In genomic region chr11:87859273-87859672, GRCm38 (mm10) we compare ENCODE assay signal across 49 mouse cellular contexts. TPM values are rescaled to one million over a fixed set of nuclear protein-coding genes. Genes with fewer than 3 reads are reported as not detected.
"Had no signal": no experiment of that assay in that cellular context is flagged by ENCODE, and none has a peak within 500 bp of the region (broad histone marks: within the 10 kb centered on the region; RNA-seq: fewer than 3 reads in every experiment).

No protein-coding gene starts in this region.

- H3K4me3 ChIP-seq: heart, embryonic 10.5 days; heart, embryonic 13.5 days; hindbrain, embryonic 10.5 days; hindbrain, embryonic 12.5 days; hindbrain, embryonic 13.5 days; hindbrain, embryonic 15.5 days; intestine, embryonic 15.5 days; kidney, embryonic 15.5 days; layer of hippocampus, adult 2 months; left cerebral cortex, adult 2 months had no signal

- ATAC-seq: hindbrain, embryonic 16.5 days; hindbrain, postnatal 0 days; inflammation-experienced regulatory T-cells, adult 6 months; intestine, embryonic 15.5 days; intestine, embryonic 16.5 days; intestine, postnatal 0 days had no signal

- H3K27ac ChIP-seq: heart, embryonic 10.5 days; heart, embryonic 13.5 days; hindbrain, embryonic 10.5 days; hindbrain, embryonic 12.5 days; hindbrain, embryonic 13.5 days; hindbrain, embryonic 14.5 days; hindbrain, embryonic 15.5 days; hindbrain, postnatal 0 days; intestine, embryonic 15.5 days; kidney, embryonic 15.5 days; kidney, postnatal 0 days; layer of hippocampus, adult 2 months; left cerebral cortex, adult 2 months had no signal

- H3K9me3 ChIP-seq: heart, embryonic 10.5 days; heart, embryonic 13.5 days; hindbrain, embryonic 10.5 days; hindbrain, embryonic 12.5 days; hindbrain, embryonic 13.5 days; hindbrain, embryonic 15.5 days; intestine, embryonic 15.5 days; kidney, embryonic 15.5 days had no signal

- H3K4me1 ChIP-seq: hindbrain, embryonic 12.5 days; hindbrain, embryonic 13.5 days; hindbrain, embryonic 15.5 days; intestine, embryonic 15.5 days; kidney, embryonic 15.5 days had no signal

- H3K27me3 ChIP-seq: heart, embryonic 13.5 days; hindbrain, embryonic 12.5 days; hindbrain, embryonic 13.5 days; hindbrain, embryonic 15.5 days; intestine, embryonic 15.5 days; kidney, embryonic 15.5 days had no signal

- H3K9ac ChIP-seq: heart, embryonic 13.5 days; hindbrain, embryonic 12.5 days; hindbrain, embryonic 13.5 days; hindbrain, embryonic 14.5 days; hindbrain, embryonic 15.5 days; intestine, embryonic 15.5 days; kidney, embryonic 15.5 days had no signal

- DNase-seq: heart, postnatal 14 days; kidney, adult 11 months; kidney, adult 18-20 months; kidney, adult 2 months; kidney, adult 8-10 months; kidney, adult 9 months; kidney, postnatal 10 days; kidney, postnatal 14 days; kidney, postnatal 25 days; kidney, postnatal 36 days; kidney, postnatal 4 days; layer of hippocampus, adult 9-11 months; layer of hippocampus, postnatal 36 days had no signal

- H3K4me2 ChIP-seq: heart, embryonic 11.5 days; heart, embryonic 13.5 days; hindbrain, embryonic 12.5 days; hindbrain, embryonic 13.5 days; hindbrain, embryonic 14.5 days; hindbrain, embryonic 15.5 days; intestine, embryonic 15.5 days; kidney, embryonic 15.5 days had no signal

RNA-seq across cellular contexts. Expression of gene Epx, which starts 16.1 kb away (rescaled TPM):
- total RNA-seq: heart, adult 8-10 months; heart, postnatal 10 days; heart, postnatal 14 days; heart, postnatal 25 days; layer of hippocampus, adult 2 months; layer of hippocampus, postnatal 36 days; left cerebral cortex, adult 18-20 months had no signal
- polyA plus RNA-seq: heart, embryonic 11.5 days; hindbrain, embryonic 10.5 days; hindbrain, embryonic 11.5 days; hindbrain, embryonic 13.5 days; hindbrain, embryonic 14.5 days; inflammation-experienced regulatory T-cells, adult 6 months; intestine, postnatal 0 days; kidney, adult 2 months had no signal

RNA-seq across cellular contexts. Expression of gene Lpo, which starts 31.2 kb away (rescaled TPM):
- total RNA-seq: heart, adult 8-10 months; heart, postnatal 10 days; heart, postnatal 25 days; hematopoietic stem cell, adult 5-6 weeks had no signal
- polyA plus RNA-seq: heart, embryonic 13.5 days; inflammation-experienced regulatory T-cells, adult 6 months; kidney, embryonic 14.5 days had no signal

RNA-seq across cellular contexts. Expression of gene Olfr462, which starts 32.8 kb away (rescaled TPM):
- total RNA-seq: heart, adult 8-10 months; heart, postnatal 10 days; heart, postnatal 14 days; heart, postnatal 25 days; hematopoietic stem cell, adult 5-6 weeks; hindbrain, postnatal 0 days; layer of hippocampus, adult 18-20 months; layer of hippocampus, adult 2 months; layer of hippocampus, adult 8-10 months; layer of hippocampus, postnatal 10 days; layer of hippocampus, postnatal 14 days; layer of hippocampus, postnatal 25 days; layer of hippocampus, postnatal 36 days; left cerebral cortex, adult 18-20 months; left cerebral cortex, adult 2 months; left cerebral cortex, adult 8-10 months; left cerebral cortex, postnatal 10 days had no signal
- polyA plus RNA-seq: heart, embryonic 10.5 days; heart, embryonic 11.5 days; heart, embryonic 13.5 days; heart, embryonic 14.5 days; hindbrain, embryonic 10.5 days; hindbrain, embryonic 11.5 days; hindbrain, embryonic 12.5 days; hindbrain, embryonic 13.5 days; hindbrain, embryonic 14.5 days; hindbrain, embryonic 15.5 days; hindbrain, embryonic 16.5 days; hindbrain, postnatal 0 days; inflammation-experienced regulatory T-cells, adult 6 months; intestine, embryonic 14.5 days; intestine, embryonic 15.5 days; intestine, embryonic 16.5 days; intestine, postnatal 0 days; kidney, adult 2 months; kidney, embryonic 14.5 days; kidney, embryonic 15.5 days; kidney, embryonic 16.5 days; kidney, postnatal 0 days; large intestine, adult 2 months had no signal

RNA-seq across cellular contexts. Expression of gene Olfr463, which starts 37.9 kb away (rescaled TPM):
- total RNA-seq: heart, adult 8-10 months; heart, postnatal 10 days; heart, postnatal 14 days; heart, postnatal 25 days; hematopoietic stem cell, adult 5-6 weeks; hindbrain, postnatal 0 days; layer of hippocampus, adult 18-20 months; layer of hippocampus, adult 2 months; layer of hippocampus, adult 8-10 months; layer of hippocampus, postnatal 10 days; layer of hippocampus, postnatal 14 days; layer of hippocampus, postnatal 25 days; layer of hippocampus, postnatal 36 days; left cerebral cortex, adult 18-20 months; left cerebral cortex, adult 2 months; left cerebral cortex, adult 8-10 months; left cerebral cortex, postnatal 10 days had no signal
- polyA plus RNA-seq: heart, embryonic 10.5 days; heart, embryonic 11.5 days; heart, embryonic 13.5 days; heart, embryonic 14.5 days; hindbrain, embryonic 10.5 days; hindbrain, embryonic 11.5 days; hindbrain, embryonic 12.5 days; hindbrain, embryonic 13.5 days; hindbrain, embryonic 14.5 days; hindbrain, embryonic 15.5 days; hindbrain, embryonic 16.5 days; hindbrain, postnatal 0 days; inflammation-experienced regulatory T-cells, adult 6 months; intestine, embryonic 14.5 days; intestine, embryonic 15.5 days; intestine, embryonic 16.5 days; intestine, postnatal 0 days; kidney, adult 2 months; kidney, embryonic 14.5 days; kidney, embryonic 15.5 days; kidney, embryonic 16.5 days; kidney, postnatal 0 days; large intestine, adult 2 months had no signal
